Mouse (Mus musculus): ENCODE measurements at regions not wholly inside any gene's neighbourhood (a gene's known extent, or its start where the extent isn't known, plus 50 kb on each side); places are given as distances from the start of the nearest gene placed in this dataset.

- peak; percentile 62 for DNase-seq
Measured at GRCm38 (mm10) chr4:22763026-22763425, 274.9 kb upstream of the Pou3f2 start.

Measured in kidney, adult 9 months (tissue).